Mouse (Mus musculus) small intestine, adult 2 months (tissue): ENCODE data around the gene Camta1. TPM values are rescaled to one million over a fixed set of nuclear protein-coding genes. Genes with fewer than 3 reads are reported as not detected.

Source experiments
- H3K27ac ChIP-seq: fragments of 200-500 bp; 2 replicates; pipeline ENCODE4 v1.5.1; 2012; ENCODE audit warnings: low read depth, low read length, control low read depth, inconsistent platforms; ENCODE audit not compliant: insufficient read depth
- H3K27me3 ChIP-seq: fragments of 200-500 bp; 2 replicates; pipeline ENCODE4 v1.6.1; 2012; ENCODE audit warnings: mild to moderate bottlenecking, moderate library complexity, low read length, inconsistent platforms; ENCODE audit not compliant: control insufficient read depth, insufficient read depth
- H3K36me3 ChIP-seq: fragments of 200-500 bp; 2 replicates; pipeline ENCODE4 v1.6.1; 2012; ENCODE audit warnings: mild to moderate bottlenecking, low read length, control low read depth, inconsistent platforms; ENCODE audit not compliant: control insufficient read depth, insufficient read depth
- H3K4me1 ChIP-seq: fragments of 200-500 bp; 2 replicates; pipeline ENCODE4 v1.6.1; 2012; ENCODE audit warnings: low read length, inconsistent platforms, mixed read lengths; ENCODE audit not compliant: control insufficient read depth, insufficient read depth, insufficient read length
- H3K4me3 ChIP-seq: fragments of 200-500 bp; 2 replicates; pipeline ENCODE4 v1.5.1; 2012; ENCODE audit warnings: low read depth, mild to moderate bottlenecking, control low read depth, inconsistent platforms, low read length, moderate library complexity
- CTCF ChIP-seq: fragments of 200-500 bp; IDR thresholded peaks from 2 replicates; pipeline ENCODE4 v1.5.1; 2012; ENCODE audit warnings: low read depth, mild to moderate bottlenecking, control low read depth, inconsistent platforms, low read length, moderate library complexity, mixed read lengths; ENCODE audit not compliant: insufficient replicate concordance, insufficient read length; ENCODE audit errors: extremely low read depth
- POLR2A ChIP-seq: fragments of 200-500 bp; IDR thresholded peaks from 2 replicates; pipeline ENCODE4 v1.6.1; 2012; ENCODE audit warnings: low read depth, mild to moderate bottlenecking, control low read depth, inconsistent platforms, low read length, moderate library complexity
- WGBS: fragments of 180-500 bp; shearing (Covaris S2); methylation state at CpG from one replicate; pipeline ENCODE4 v1.1.7; 2018; 5-methylcytosine and 5-hydroxymethylcytosine counted together
- polyA plus RNA-seq: library from polyadenylated mRNA; depleted of rRNA; stranded (reverse); fragments of >200 nt; gene quantifications from 2 replicates; pipeline ENCODE4 v1.2.3, GENCODE M21; 2012

Camta1 gene
- polyA plus RNA-seq, 1 experiment, result 2.2 TPM

DNA sequence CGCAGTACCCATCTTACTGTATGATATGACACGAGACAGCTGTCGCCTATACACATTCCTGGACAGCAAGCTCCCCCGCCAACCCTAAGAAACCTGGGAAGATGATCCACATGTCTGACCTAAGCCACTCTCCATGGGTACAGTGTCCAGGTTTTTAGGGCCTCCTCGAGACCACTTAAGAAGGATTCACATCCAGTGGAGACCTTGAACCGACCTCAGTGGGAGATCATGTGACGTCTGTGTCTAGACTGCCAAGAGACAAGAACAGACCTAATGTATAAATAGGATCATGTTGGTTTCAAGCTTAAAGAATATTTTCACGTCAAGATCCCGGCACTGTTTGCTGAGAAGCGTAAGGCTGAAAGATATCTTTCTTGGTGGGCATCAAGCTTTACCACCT, 757.5 kb downstream of the Camta1 start:
- H3K36me3 ChIP-seq, result no peaks in the 10 kb centered on the region
- 84% methylated on average over 10 of the region's 10 CpGs for WGBS
- peaks cover 5% of the 10 kb centered on the region; the same call in 1 of the 2 replicates for H3K4me1 ChIP-seq
- peaks cover 19% of the 10 kb centered on the region for H3K27me3 ChIP-seq
- no peak overlapping the region for H3K4me3 ChIP-seq
- TF ChIP-seq POLR2A (no peak), CTCF (no peak)
- H3K27ac ChIP-seq, result no peak overlapping the region

DNA sequence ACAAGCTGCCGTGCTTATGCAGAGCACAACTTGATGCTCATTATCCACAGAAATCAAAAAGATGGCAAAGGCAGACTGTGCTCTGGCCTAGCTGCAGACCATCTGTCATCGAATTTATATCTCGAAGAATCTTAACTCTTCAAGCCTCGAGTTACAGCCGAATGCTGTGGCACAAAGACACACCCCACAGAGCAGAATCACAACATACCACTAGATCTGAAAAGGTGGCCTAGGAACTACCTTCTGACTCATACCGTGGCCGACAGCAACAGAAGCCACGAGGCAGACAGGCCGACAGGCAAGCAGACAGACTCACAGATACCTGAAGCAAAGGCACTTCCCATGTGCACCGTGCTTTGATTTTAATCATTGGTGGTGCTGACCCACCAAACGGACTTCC, 758.0 kb downstream of the Camta1 start:
- peaks cover 5% of the 10 kb centered on the region; the same call in 1 of the 2 replicates for H3K4me1 ChIP-seq
- H3K27ac ChIP-seq, result no peak overlapping the region
- H3K36me3 ChIP-seq, result no peaks in the 10 kb centered on the region
- H3K4me3 ChIP-seq, result no peak overlapping the region
- no peak for TF ChIP-seq CTCF
- TF ChIP-seq POLR2A, result no peak
- 83% methylated on average over 11 of the region's 11 CpGs for WGBS
- peaks cover 15% of the 10 kb centered on the region for H3K27me3 ChIP-seq

DNA sequence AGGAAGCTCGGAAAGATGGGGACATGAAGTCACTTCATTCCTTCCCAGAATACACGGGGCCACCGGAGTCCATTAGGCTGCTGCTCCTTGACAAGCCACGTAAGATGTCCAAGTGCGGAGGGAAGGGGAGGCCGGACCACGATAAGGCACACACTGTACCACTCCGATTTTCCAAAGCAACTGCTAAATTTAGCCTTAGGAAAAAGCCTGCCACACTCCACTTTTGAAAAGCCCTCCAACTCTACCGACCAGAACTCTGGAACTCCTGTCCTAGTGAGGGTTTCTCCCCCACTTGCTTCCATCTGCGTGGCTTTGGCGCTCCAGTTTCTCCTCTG, 764.6 kb downstream of the Camta1 start:
- Histone ChIP-seq H3K36me3 (no peaks in the 10 kb centered on the region), H3K4me3 (no peak overlapping the region), H3K4me1 (no peaks in the 10 kb centered on the region), H3K27me3 (no peaks in the 10 kb centered on the region), H3K27ac (no peak overlapping the region)
- 82% methylated on average over 11 of the region's 11 CpGs for WGBS
- TF ChIP-seq POLR2A, result no peak
- no peak for TF ChIP-seq CTCF

GRCm38 (mm10) chr4:151096334-151097103, 765.2 kb downstream of the Camta1 start:
- WGBS, result 67% methylated on average over 18 of the region's 18 CpGs
- Histone ChIP-seq H3K27ac (no peak overlapping the region), H3K4me3 (no peak overlapping the region), H3K4me1 (no peaks in the 10 kb centered on the region), H3K27me3 (no peaks in the 10 kb centered on the region), H3K36me3 (no peaks in the 10 kb centered on the region)
- TF ChIP-seq POLR2A (no peak), CTCF (no peak)

DNA sequence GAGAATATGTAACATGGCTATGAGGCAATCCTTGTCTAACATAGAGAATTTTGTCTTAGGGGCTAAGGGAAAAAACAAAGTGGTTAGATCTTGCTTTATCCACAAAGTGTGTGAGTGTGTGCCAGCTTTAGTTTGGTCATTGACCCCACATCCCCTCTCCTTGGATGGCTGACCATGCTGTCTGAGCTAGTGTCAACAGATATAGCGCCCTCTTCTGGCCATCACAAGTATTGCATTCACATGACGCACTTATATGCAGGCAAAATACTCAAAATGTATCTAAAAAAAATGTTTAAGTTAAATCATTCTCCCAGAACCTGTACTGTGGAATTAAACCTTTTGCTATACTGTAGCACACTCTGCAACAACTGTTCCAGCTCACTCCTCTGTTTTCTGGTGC, 766.5 kb downstream of the Camta1 start:
- TF ChIP-seq CTCF (peak; percentile 61; the same call in 1 of the 2 replicates), POLR2A (no peak)
- no peaks in the 10 kb centered on the region for H3K4me1 ChIP-seq
- H3K4me3 ChIP-seq, result no peak overlapping the region
- no peak overlapping the region for H3K27ac ChIP-seq
- H3K27me3 ChIP-seq, result no peaks in the 10 kb centered on the region
- H3K36me3 ChIP-seq, result no peaks in the 10 kb centered on the region
- 43% methylated on average over 2 of the region's 2 CpGs for WGBS

DNA sequence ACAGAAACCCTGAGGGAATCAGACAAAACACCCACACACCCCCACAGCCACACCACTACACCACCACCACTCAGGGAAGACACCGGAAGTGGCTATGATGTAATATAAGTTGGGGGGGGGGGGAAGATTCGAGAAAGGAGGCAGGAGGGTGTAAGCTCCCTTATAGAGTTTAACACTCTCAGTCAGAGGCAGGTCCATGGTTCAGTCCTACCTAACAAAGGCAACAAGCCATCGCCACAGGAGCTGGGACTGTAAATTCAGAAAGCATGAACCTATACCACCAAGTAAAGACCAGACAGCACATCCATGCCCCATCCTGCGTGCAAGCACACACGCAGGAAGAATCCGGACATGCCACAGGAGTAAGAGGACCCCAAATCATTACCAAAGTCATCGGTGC, 772.4 kb downstream of the Camta1 start, which contains the start of gene Gm13090:
Gene Gm13090 (plus strand): TSS at position 301 of the 400 bp plus-strand sequence.
- no peak for TF ChIP-seq POLR2A
- TF ChIP-seq CTCF, result no peak
- no peak within 1 kb of the TSS for H3K4me3 ChIP-seq
- 85% methylated on average over 7 of the region's 7 CpGs for WGBS
- H3K36me3 ChIP-seq, result no peaks in the 10 kb centered on the region
- H3K27me3 ChIP-seq, result no peaks in the 10 kb centered on the region
- H3K4me1 ChIP-seq, result no peaks in the 10 kb centered on the region
- no peak within 1 kb of the TSS for H3K27ac ChIP-seq

DNA sequence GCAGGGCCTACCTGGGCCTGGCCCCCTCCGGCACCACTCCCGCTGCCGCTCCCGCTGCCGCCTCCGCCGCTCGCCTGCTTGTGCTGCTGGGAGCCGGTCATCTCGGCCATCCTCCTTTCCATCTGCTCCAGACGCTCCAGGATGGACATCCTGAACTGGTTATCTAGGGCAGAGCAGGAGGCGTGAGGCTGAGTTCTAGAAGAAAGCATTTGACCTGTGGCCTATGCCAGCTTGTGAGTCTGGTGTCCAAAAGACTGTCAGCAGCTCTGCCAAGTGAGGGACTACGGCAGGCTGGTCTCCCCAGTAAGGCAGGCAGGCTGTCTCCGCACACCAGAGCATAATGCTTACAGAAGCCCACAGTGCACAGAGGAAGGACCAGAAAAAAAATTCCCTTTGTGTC, 772.9 kb downstream of the Camta1 start:
- H3K4me1 ChIP-seq, result no peaks in the 10 kb centered on the region
- H3K27me3 ChIP-seq, result no peaks in the 10 kb centered on the region
- no peak overlapping the region for H3K4me3 ChIP-seq
- no peak overlapping the region for H3K27ac ChIP-seq
- TF ChIP-seq CTCF, result no peak
- TF ChIP-seq POLR2A, result no peak
- H3K36me3 ChIP-seq, result no peaks in the 10 kb centered on the region
- 87% methylated on average over 14 of the region's 14 CpGs for WGBS
